Mouse (Mus musculus) ovary, adult 10 weeks (tissue): ENCODE results near the gene Nisch. TPM values are rescaled to one million over a fixed set of nuclear protein-coding genes. Genes with fewer than 3 reads are reported as not detected.

Experiments
- polyA plus RNA-seq: library from polyadenylated mRNA; stranded (reverse); fragments of 350-450 nt; fragmentation: Illumina TruSeq; extraction: RNeasy Lipid Tissue Mini Kit (QIAGEN cat#74804); gene quantifications from one replicate; pipeline ENCODE4 v1.2.3, GENCODE M21; 2014

Nisch gene
- polyA plus RNA-seq: 84.3 TPM

DNA sequence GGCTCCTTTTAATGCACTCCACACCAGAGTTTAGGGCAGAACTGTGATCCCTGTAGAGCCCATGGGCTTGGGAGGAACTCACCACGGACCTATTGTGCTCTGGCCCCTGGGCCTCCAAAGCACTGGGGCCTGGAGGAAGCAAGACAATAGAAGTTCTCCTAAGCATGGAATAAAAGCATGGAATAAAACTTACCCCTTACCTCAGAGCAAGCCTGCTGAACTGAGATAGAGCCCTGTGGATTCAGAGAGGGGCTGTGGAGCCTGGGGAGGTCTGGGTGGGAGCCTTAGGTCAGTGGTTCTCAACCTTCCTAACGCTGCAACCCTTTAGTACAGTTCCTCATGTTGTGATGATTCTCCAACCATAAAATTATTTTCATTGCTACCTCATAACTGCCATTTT, at the start of gene Nisch:
Gene Nisch (minus strand): TSS at position 101 of the 400 bp plus-strand sequence.

DNA sequence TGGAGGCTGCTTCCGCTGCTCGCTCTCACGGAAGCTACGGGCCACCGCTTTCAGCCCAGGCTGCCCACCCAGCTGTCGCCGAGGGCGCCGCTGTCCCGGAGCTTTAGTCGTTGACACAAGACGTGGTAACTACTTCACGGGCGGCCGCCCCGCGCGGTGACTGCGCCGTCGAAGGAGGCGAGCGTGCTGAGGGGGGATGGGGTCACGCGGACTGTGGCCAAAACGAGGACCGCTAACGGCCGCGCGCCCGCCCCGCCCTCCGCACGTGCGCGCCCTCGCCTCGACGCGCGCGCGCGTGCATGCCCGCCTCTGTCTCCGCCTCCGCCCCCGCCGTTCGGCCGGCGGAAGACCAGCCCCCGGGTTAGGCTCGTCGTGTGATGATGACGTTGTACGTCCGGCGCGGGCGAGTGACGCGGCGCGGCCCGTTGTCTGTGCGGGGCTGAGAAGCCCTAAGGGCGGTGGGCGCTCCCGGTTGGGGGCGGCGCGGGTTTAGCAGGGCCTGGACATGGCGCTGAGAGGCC, 34.4 kb upstream of the Nisch start, which contains the start of the genes Phf7 and Bap1:
Gene Phf7 (minus strand): TSS at position 234 of the 521 bp plus-strand sequence.
Gene Bap1 (plus strand): TSS at position 367 of the 521 bp plus-strand sequence.

DNA sequence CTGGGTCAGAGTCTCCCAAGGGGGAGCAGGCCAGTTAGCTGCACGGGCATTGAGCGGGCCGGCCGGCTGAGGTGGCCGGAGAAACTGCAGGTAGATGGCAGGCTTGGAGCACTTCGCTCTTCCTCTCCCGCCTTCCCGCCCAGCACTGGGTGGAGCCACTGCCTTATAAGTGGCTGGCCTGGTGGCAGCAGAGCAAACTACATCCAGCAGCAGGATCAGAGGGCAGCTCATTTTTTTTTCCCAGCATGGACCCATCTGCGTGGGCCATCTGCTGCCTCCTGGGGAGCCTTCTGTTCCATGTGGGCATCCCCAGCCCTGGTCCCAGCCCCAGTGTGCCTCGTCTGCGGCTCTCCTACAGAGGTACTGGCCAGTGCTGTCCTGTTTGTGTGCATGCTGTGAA, 920 bp upstream of the Nisch start, which contains the start of gene Sema3g:
Gene Sema3g (plus strand): TSS at position 195 of the 400 bp plus-strand sequence.

DNA sequence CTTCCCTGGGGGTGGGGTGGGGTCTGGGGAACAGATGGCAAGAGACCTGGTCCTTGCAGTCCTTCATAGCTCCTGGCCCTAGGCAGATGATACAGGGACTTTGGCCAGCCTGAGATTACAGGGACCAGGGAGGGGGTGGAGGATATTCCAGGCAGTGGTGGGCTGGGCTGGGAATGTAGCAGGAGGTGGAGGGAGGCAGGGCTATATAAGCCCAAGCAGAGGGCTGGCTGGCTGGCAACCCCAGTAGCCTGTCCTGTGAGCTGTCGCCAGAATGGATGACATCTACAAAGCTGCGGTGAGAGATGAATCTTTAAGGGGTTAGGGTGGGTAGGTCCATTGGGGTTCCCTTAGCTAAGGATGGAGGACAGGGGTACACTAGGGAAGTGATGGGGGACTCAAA, 8.7 kb downstream of the Nisch start, which contains the start of gene Tnnc1:
Gene Tnnc1 (plus strand): TSS at position 229 of the 400 bp plus-strand sequence.

DNA sequence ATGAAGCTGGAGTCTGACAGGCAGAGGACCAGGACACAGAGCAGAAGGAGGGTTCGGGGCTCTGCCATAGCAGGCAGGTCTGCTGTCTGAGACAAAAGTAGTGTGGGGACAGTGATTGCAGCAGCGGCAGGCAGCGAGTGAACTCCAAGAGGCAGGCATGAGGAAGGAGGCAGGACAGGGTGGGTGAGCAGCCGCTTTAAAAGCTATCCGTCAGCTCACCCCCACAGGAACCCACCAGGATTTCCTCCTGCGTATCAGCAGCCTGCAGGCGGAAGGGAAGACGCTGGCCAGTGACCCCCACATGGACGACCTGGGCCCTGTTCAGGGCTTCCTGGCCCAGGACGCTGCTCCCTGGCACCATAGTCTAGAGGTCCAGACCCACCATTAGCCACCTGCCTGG, 48.3 kb downstream of the Nisch start, which contains the start of gene Stab1:
Gene Stab1 (minus strand): TSS at position 217 of the 400 bp plus-strand sequence.

DNA sequence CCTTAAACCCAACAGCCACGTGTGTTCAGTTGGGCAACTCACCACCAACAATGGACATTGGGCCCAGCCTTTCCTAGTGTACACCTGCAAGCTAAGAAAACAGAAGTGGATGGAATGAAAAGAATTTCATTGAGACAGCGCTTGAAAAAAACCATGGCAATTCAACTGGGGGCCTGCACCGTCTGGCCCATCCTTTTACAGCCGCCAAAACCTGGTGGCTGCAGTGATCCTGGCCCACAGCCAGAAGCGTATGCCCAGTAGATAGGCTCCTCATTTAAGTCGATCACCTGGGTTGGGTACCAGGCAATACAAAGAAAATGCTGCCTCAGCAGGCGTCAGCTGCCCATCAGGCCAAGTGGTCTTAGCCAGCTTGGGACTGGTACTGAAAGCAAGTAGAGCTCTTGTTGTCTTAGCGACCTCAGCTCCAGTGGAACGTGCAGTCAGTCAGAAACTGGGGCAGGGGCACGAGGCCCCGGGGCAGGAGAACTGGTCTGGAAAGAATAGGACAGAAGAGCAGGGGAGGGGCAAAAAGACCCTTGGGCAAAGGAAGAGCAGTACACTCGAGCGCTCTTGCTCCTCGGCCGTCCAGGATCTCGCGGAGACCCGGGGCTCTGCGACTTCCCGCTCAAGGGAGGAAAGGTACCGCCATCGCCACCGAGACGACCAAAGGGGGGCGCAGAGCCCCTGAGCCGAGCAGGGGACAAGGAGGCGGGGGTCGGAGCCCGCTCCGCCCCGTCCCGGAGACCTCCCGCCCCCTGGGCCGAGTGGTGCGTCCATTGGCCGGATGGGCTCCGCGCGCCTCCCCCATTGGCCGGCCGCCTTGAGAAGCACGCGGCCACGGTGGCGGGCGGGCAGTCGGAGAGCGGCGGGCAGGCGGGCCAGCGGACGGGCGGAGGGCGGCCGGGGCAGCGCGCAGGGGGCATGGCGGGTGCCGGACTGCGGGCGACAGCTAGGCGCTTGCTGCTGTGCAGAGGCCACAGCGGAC, 86.2 kb downstream of the Nisch start, which contains the start of gene Nt5dc2:
Gene Nt5dc2 (plus strand): TSS at position 818 of the 985 bp plus-strand sequence.

DNA sequence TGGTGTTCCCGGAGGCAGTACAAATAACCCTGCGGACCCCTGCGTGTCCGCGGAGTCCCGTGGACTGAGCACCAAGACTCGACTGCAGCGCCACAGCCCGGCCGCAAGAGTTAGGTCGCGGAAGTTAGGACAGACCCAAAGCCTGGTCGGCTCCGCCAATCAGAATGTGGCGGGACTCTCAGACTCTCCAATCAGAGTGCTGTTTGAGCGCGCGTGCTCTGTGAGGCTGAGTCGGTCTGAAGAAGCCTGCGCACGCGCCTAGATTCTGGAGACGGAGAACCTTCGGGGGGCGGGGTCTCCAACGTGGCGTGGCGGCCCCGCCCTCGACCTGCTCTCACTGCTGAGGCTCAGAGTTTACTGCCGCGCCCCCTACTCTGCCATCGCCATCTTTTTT, 87.9 kb downstream of the Nisch start, which contains the start of gene Smim4:
Gene Smim4 (minus strand): TSS at position 131 of the 394 bp plus-strand sequence.

Other genes with a start within 250 kb of the Nisch start
- gene Glt8d1, start 215.5 kb downstream of the Nisch start, polyA plus RNA-seq: 139 TPM
- gene Spcs1, start 215.3 kb downstream of the Nisch start, polyA plus RNA-seq: 392 TPM
- 187 TPM for gene Pbrm1, start 197.8 kb downstream of the Nisch start, polyA plus RNA-seq
- gene Gnl3, start 197.8 kb downstream of the Nisch start, polyA plus RNA-seq: 159 TPM
- gene Smim4, start 88.0 kb downstream of the Nisch start, polyA plus RNA-seq: 6.6 TPM
- 3.3 TPM for gene Nt5dc2, start 85.9 kb downstream of the Nisch start, polyA plus RNA-seq
- 1.7 TPM for gene Stab1, start 48.3 kb downstream of the Nisch start, polyA plus RNA-seq
- not detected for gene Tnnc1, start 8.6 kb downstream of the Nisch start, polyA plus RNA-seq
- gene Sema3g, start 914 bp upstream of the Nisch start, polyA plus RNA-seq: 8.8 TPM
- gene Phf7, start 34.4 kb upstream of the Nisch start, polyA plus RNA-seq: 9.7 TPM
- 6.2 TPM for gene Bap1, start 34.5 kb upstream of the Nisch start, polyA plus RNA-seq
- 0.29 TPM for gene Dnah1, start 107.0 kb upstream of the Nisch start, polyA plus RNA-seq
- 142 TPM for gene Capn7, start 119.7 kb upstream of the Nisch start, polyA plus RNA-seq
- 73.6 TPM for gene Sh3bp5, start 219.1 kb upstream of the Nisch start, polyA plus RNA-seq